Mouse (Mus musculus): ENCODE measurements at regions not wholly inside any gene's neighbourhood (a gene's known extent, or its start where the extent isn't known, plus 50 kb on each side); places are given as distances from the start of the nearest gene placed in this dataset.
A peak's percentile ranks its signal among the peaks of the same experiment; 100 is the strongest.

DNA sequence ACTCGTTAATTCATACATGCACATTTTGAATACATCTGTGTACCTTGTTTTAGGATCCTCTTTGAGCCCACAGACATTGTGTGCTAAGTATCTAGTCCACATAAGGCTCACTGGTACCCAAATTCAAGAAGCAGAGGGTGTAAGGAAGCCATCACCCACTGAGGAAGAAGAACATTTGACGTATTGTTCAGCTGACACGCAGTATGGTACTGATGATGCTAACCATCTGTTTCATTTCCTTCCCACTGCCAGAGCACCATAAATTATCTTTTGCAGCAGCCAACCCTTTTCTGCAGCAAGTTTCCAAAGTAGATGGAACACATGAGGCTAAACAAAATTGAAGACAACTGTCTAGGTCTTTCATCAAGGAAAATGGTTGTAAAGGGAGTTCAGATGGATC, 285.6 kb upstream of the Lrrn1 start:
- Histone ChIP-seq H3K27me3 (replicated peaks; ENCODE audit: control insufficient read depth, insufficient read depth, low read length) (no peaks in the 10 kb centered on the region), H3K9ac (ENCODE audit: low read depth, low read length) (no peak overlapping the region), H3K36me3 (ENCODE audit: control insufficient read depth, insufficient read depth) (no peaks in the 10 kb centered on the region), H3K4me2 (replicated peaks; ENCODE audit: low read depth) (no peak overlapping the region), H3K4me1 (replicated peaks; ENCODE audit: control insufficient read depth, insufficient read depth, low read length) (no peaks in the 10 kb centered on the region), H3K27ac (ENCODE audit: low read depth, low read length) (no peak overlapping the region), H3K4me3 (ENCODE audit: low read depth, low read length) (no peak overlapping the region), H3K9me3 (ENCODE audit: control insufficient read depth) (no peaks in the 10 kb centered on the region)
- 68% methylated on average over 3 of the region's 3 CpGs for WGBS
- ATAC-seq: no peak
- no peak for TF ChIP-seq CTCF (IDR thresholded peaks at IDR 0.05; ENCODE audit: low read depth)

DNA sequence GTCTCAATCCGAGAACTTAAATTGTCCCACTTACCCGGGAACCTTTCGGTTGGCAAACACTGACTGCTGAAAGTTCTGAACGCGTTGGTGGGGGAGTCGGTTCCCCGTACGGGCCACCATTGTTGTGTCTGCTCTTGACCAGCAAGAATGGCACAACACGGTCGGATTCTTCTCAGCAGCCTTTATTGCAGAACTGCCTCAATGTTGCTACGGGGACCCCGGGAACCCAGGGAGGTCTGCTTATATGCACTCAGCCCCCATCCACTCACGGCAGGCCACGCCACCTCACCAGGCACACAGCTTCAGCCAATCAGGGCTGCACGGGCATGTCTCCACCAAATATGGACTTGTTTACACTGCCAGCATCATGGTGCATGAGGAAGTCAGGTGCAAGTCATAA, 249.2 kb upstream of the Lrrn1 start:
- Histone ChIP-seq H3K9ac (ENCODE audit: low read depth, low read length) (no peak overlapping the region), H3K27ac (ENCODE audit: low read depth, low read length) (no peak overlapping the region), H3K27me3 (replicated peaks; ENCODE audit: control insufficient read depth, insufficient read depth, low read length) (no peaks in the 10 kb centered on the region), H3K4me2 (replicated peaks; ENCODE audit: low read depth) (no peak overlapping the region), H3K4me3 (ENCODE audit: low read depth, low read length) (no peak overlapping the region), H3K9me3 (ENCODE audit: control insufficient read depth) (no peaks in the 10 kb centered on the region), H3K4me1 (replicated peaks; ENCODE audit: control insufficient read depth, insufficient read depth, low read length) (no peaks in the 10 kb centered on the region), H3K36me3 (ENCODE audit: control insufficient read depth, insufficient read depth) (no peaks in the 10 kb centered on the region)
- TF ChIP-seq CTCF (IDR thresholded peaks at IDR 0.05; ENCODE audit: low read depth): no peak
- ATAC-seq: no peak
- 91% methylated on average over 15 of the region's 15 CpGs for WGBS

DNA sequence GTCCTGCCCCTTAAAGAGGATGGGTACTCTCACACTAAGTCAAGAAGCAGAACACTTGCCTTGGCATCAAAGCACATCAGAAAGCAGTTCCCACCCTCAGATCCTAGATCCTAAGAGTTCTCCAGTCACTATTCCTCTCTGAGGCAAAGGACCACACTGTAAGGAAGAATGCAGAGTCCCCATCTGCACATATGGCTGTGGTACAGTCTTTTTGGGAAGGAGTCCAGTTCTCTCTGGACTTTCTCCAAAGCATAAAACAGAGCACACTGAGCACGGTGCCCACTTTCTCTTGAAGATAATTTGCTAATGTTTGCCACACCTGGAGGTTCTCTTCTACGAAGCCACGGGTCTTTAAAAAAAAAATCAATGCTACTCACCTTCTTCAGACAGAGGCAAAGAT, 238.7 kb upstream of the Lrrn1 start:
- Histone ChIP-seq H3K4me3 (ENCODE audit: low read depth, low read length) (no peak overlapping the region), H3K36me3 (ENCODE audit: control insufficient read depth, insufficient read depth) (no peaks in the 10 kb centered on the region), H3K9me3 (ENCODE audit: control insufficient read depth) (no peaks in the 10 kb centered on the region), H3K4me2 (replicated peaks; ENCODE audit: low read depth) (no peak overlapping the region), H3K27ac (ENCODE audit: low read depth, low read length) (no peak overlapping the region), H3K9ac (ENCODE audit: low read depth, low read length) (no peak overlapping the region), H3K4me1 (replicated peaks; ENCODE audit: control insufficient read depth, insufficient read depth, low read length) (no peaks in the 10 kb centered on the region), H3K27me3 (replicated peaks; ENCODE audit: control insufficient read depth, insufficient read depth, low read length) (no peaks in the 10 kb centered on the region)
- ATAC-seq: no peak
- 73% methylated on average over 3 of the region's 3 CpGs for WGBS
- no peak for TF ChIP-seq CTCF (IDR thresholded peaks at IDR 0.05; ENCODE audit: low read depth)

DNA sequence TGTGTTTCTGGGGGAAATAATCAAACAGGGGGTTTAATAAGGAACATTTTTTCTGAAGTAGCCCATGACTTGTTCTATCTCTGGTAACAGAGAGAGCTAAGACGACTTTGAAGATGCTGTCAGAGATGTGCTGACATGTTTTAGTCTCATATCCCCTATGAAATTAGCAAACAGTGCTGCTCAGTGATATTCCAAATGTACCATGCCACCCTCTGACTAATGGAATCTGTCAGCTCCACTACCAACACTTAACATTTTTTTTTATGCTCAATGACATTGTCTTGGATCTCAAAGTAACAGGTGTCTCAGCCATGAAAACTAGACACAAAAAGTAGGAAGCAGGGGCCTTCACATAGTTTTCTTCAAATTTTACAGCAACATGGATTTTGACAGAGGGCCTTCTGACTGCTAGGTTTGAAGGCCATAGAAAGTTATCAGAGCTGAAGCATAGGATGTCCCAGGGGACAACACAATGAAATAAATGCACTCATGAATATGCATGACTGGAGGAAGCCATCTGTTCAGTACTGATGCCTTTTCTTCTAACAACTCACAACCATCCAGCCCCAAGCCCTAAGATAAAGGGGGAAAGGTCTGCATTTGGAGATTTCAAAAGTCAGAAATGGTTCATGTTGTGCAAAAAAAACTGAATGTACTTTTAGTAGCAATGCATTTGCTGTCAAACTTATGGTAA, 225.7 kb upstream of the Lrrn1 start:
- H3K4me2 ChIP-seq (replicated peaks; ENCODE audit: low read depth): no peak overlapping the region
- H3K9ac ChIP-seq (ENCODE audit: low read depth, low read length): no peak overlapping the region
- no peak overlapping the region for H3K4me3 ChIP-seq (ENCODE audit: low read depth, low read length)
- no peaks in the 10 kb centered on the region for H3K36me3 ChIP-seq (ENCODE audit: control insufficient read depth, insufficient read depth)
- no peaks in the 10 kb centered on the region for H3K9me3 ChIP-seq (ENCODE audit: control insufficient read depth)
- WGBS: 76% methylated on average over 1 of the region's 1 CpGs
- no peak for ATAC-seq
- no peak overlapping the region for H3K27ac ChIP-seq (ENCODE audit: low read depth, low read length)
- H3K27me3 ChIP-seq (replicated peaks; ENCODE audit: control insufficient read depth, insufficient read depth, low read length): no peaks in the 10 kb centered on the region
- TF ChIP-seq CTCF (IDR thresholded peaks at IDR 0.05; ENCODE audit: low read depth): no peak
- H3K4me1 ChIP-seq (replicated peaks; ENCODE audit: control insufficient read depth, insufficient read depth, low read length): no peaks in the 10 kb centered on the region

DNA sequence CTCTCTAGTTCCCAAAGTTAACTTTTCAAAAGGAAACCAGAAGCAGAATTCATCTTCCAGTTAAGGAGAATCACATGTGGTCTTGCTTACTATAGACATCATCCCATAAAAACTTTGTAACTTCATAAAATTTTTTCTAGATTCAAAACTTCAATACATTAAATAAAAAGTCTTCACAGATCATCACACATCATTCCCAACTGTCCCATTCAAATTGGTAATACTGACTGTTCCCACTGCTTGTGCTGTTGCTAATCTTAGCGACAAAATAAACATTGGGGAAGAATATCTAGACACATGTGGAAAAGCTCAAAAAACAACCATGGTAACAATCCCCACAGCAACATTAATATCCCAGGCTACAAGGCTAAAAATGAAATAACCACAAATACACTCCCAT, 210.0 kb upstream of the Lrrn1 start:
- Histone ChIP-seq H3K4me2 (replicated peaks; ENCODE audit: low read depth) (no peak overlapping the region), H3K9me3 (ENCODE audit: control insufficient read depth) (no peaks in the 10 kb centered on the region), H3K36me3 (ENCODE audit: control insufficient read depth, insufficient read depth) (no peaks in the 10 kb centered on the region), H3K4me1 (replicated peaks; ENCODE audit: control insufficient read depth, insufficient read depth, low read length) (no peaks in the 10 kb centered on the region), H3K27ac (ENCODE audit: low read depth, low read length) (no peak overlapping the region), H3K4me3 (ENCODE audit: low read depth, low read length) (no peak overlapping the region), H3K9ac (ENCODE audit: low read depth, low read length) (no peak overlapping the region), H3K27me3 (replicated peaks; ENCODE audit: control insufficient read depth, insufficient read depth, low read length) (no peaks in the 10 kb centered on the region)
- no peak for TF ChIP-seq CTCF (IDR thresholded peaks at IDR 0.05; ENCODE audit: low read depth)
- no peak for ATAC-seq
- 70% methylated on average over 1 of the region's 1 CpGs for WGBS

DNA sequence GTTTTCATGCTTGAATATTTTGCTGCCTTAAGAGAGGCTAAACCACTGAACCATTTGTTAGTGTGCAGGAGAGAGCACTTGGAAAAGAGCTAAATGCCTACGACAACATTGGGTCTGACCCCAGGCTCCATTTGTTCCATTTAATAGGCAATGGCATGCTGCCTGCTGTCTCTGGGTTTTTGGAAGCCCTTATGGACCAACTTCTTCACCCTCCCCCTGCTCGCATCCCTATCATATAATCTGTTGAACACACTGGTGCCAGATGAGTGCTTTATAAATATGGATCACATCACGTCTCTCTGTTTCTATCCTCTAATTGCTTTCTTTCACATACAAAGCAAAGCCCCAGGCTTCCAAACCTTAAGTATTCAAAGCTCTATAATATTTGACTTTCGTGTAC, 179.1 kb upstream of the Lrrn1 start:
- Histone ChIP-seq H3K27ac (ENCODE audit: low read depth, low read length) (no peak overlapping the region), H3K4me1 (replicated peaks; ENCODE audit: control insufficient read depth, insufficient read depth, low read length) (no peaks in the 10 kb centered on the region), H3K4me2 (replicated peaks; ENCODE audit: low read depth) (no peak overlapping the region), H3K9me3 (ENCODE audit: control insufficient read depth) (no peaks in the 10 kb centered on the region), H3K4me3 (ENCODE audit: low read depth, low read length) (no peak overlapping the region), H3K36me3 (ENCODE audit: control insufficient read depth, insufficient read depth) (no peaks in the 10 kb centered on the region), H3K9ac (ENCODE audit: low read depth, low read length) (no peak overlapping the region), H3K27me3 (replicated peaks; ENCODE audit: control insufficient read depth, insufficient read depth, low read length) (no peaks in the 10 kb centered on the region)
- WGBS: 79% methylated on average over 4 of the region's 4 CpGs
- ATAC-seq: no peak
- TF ChIP-seq CTCF (IDR thresholded peaks at IDR 0.05; ENCODE audit: low read depth): no peak

DNA sequence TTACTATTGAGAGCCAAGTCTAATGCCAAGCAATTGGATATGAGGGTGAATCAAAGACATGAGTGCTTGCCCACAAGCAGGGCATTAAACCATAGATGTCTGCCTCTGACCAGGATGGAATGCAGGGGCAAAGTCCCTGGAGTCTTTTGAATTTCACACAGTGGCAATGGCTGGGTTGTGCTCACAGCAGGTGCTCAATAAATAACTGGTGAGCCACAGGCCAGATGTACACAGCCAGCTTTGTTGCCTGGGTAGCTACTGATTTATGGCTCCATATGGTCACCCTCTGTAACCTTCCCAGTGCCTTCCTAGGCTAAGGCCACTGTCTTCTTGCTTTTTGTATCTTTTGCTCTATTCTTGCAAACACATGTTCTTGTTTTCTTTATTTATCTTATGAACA, 154.3 kb upstream of the Lrrn1 start:
- Histone ChIP-seq H3K9me3 (ENCODE audit: control insufficient read depth) (no peaks in the 10 kb centered on the region), H3K36me3 (ENCODE audit: control insufficient read depth, insufficient read depth) (no peaks in the 10 kb centered on the region), H3K4me3 (ENCODE audit: low read depth, low read length) (no peak overlapping the region), H3K9ac (ENCODE audit: low read depth, low read length) (no peak overlapping the region), H3K27me3 (replicated peaks; ENCODE audit: control insufficient read depth, insufficient read depth, low read length) (no peaks in the 10 kb centered on the region), H3K27ac (ENCODE audit: low read depth, low read length) (no peak overlapping the region), H3K4me2 (replicated peaks; ENCODE audit: low read depth) (no peak overlapping the region), H3K4me1 (replicated peaks; ENCODE audit: control insufficient read depth, insufficient read depth, low read length) (no peaks in the 10 kb centered on the region)
- TF ChIP-seq CTCF (IDR thresholded peaks at IDR 0.05; ENCODE audit: low read depth): no peak
- peak; percentile 36; the same call in 1 of the 2 replicates for ATAC-seq
